Mouse (Mus musculus) ovary, adult 18-20 months (tissue): ENCODE results near the gene Ppp2r5e.

Experiments
- DNase-seq: peaks from one replicate; pipeline ENCODE4 v3.0.0; 2022; ENCODE audit warnings: low spot score, mixed read lengths

Ppp2r5e gene

GRCm38 (mm10) chr12:75596154-75597002 lies at the start of gene Ppp2r5e:
TSS of gene Ppp2r5e (minus strand) at chr12:75596245.
- peak; percentile 98 for DNase-seq

- no peak for DNase-seq
Observed at GRCm38 (mm10) chr12:75645780-75646179, 49.7 kb upstream of the Ppp2r5e start.

- no peak for DNase-seq
Observed at GRCm38 (mm10) chr12:75641726-75642125, 45.7 kb upstream of the Ppp2r5e start.

GRCm38 (mm10) chr12:75638345-75638744 lies 42.3 kb upstream of the Ppp2r5e start:
- no peak for DNase-seq

- DNase-seq = no peak
Observed at GRCm38 (mm10) chr12:75637103-75637502, 41.1 kb upstream of the Ppp2r5e start.

GRCm38 (mm10) chr12:75635771-75636430 lies 39.9 kb upstream of the Ppp2r5e start:
- peak; percentile 41 for DNase-seq

GRCm38 (mm10) chr12:75629618-75630017 lies 33.6 kb upstream of the Ppp2r5e start:
- no peak for DNase-seq

GRCm38 (mm10) chr12:75623292-75623691 lies 27.2 kb upstream of the Ppp2r5e start:
- no peak for DNase-seq

GRCm38 (mm10) chr12:75622835-75623234 lies 26.8 kb upstream of the Ppp2r5e start:
- no peak for DNase-seq

GRCm38 (mm10) chr12:75616841-75617240 lies 20.8 kb upstream of the Ppp2r5e start:
- DNase-seq = no peak

- DNase-seq = no peak
Observed at GRCm38 (mm10) chr12:75616158-75616791, 20.2 kb upstream of the Ppp2r5e start.

- DNase-seq = no peak
Observed at GRCm38 (mm10) chr12:75615556-75615955, 19.5 kb upstream of the Ppp2r5e start.

- no peak for DNase-seq
Observed at GRCm38 (mm10) chr12:75612711-75613110, 16.7 kb upstream of the Ppp2r5e start.

- DNase-seq = peak; percentile 13
Observed at GRCm38 (mm10) chr12:75599490-75599889, 3.4 kb upstream of the Ppp2r5e start.

- no peak for DNase-seq
Observed at GRCm38 (mm10) chr12:75598988-75599387, 2.9 kb upstream of the Ppp2r5e start.

- no peak for DNase-seq
Observed at GRCm38 (mm10) chr12:75597707-75598106, 1.7 kb upstream of the Ppp2r5e start.

GRCm38 (mm10) chr12:75595291-75596153 lies 523 bp downstream of the Ppp2r5e start:
- DNase-seq = peak; percentile 6

- DNase-seq = no peak
Observed at GRCm38 (mm10) chr12:75594404-75594803, 1.6 kb downstream of the Ppp2r5e start.

- no peak for DNase-seq
Observed at GRCm38 (mm10) chr12:75593817-75594216, 2.2 kb downstream of the Ppp2r5e start.

- no peak for DNase-seq
Observed at GRCm38 (mm10) chr12:75587501-75587900, 8.5 kb downstream of the Ppp2r5e start.

GRCm38 (mm10) chr12:75583776-75584175 lies 12.3 kb downstream of the Ppp2r5e start:
- DNase-seq = no peak

GRCm38 (mm10) chr12:75579076-75579475 lies 17.0 kb downstream of the Ppp2r5e start:
- DNase-seq = no peak
